Mouse (Mus musculus): ENCODE results near the gene Tnks2. TPM values are rescaled to one million over a fixed set of nuclear protein-coding genes. Genes with fewer than 3 reads are reported as not detected.

The Tnks2 gene
- polyA plus RNA-seq, 1 experiment from 2014 or later, result 25.4 TPM

DNA sequence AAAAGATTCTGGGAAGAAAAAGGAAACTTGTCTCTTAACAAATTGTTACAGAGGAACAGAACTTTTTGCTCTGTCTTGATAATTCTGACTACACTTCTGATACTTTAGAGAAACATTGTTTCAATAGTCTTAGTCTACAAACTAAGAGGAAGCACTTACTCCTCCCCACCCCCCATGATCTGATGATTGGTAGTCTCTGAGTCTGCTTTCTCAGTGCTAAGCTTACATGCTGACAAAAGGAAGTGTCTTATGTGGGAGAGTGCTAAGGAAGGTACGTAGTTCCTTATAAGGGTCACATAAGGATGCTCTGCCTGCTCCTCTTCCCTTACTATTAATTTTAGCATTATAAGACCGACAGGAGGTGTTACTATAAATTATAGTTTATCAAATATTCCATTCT lies 98.6 kb downstream of the Tnks2 start:
- ATAC-seq, result no peak
- no peak for DNase-seq (ENCODE audit: low spot score)
- Histone ChIP-seq H3K27me3 (replicated peaks; ENCODE audit: insufficient read depth, low read length) (no peaks in the 10 kb centered on the region), H3K27ac (ENCODE audit: low read length) (no peak overlapping the region), H3K36me3 (ENCODE audit: insufficient read depth, low read length) (no peaks in the 10 kb centered on the region), H3K4me2 (replicated peaks; ENCODE audit: low read depth, low read length) (no peak overlapping the region), H3K9me3 (ENCODE audit: low read length) (no peaks in the 10 kb centered on the region), H3K9ac (replicated peaks; ENCODE audit: low read depth) (no peak overlapping the region), H3K4me1 (ENCODE audit: insufficient read depth, low read depth, low read length) (peaks cover 4% of the 10 kb centered on the region; the same call in 1 of the 2 replicates), H3K4me3 (ENCODE audit: low read depth, low read length) (no peak overlapping the region)
- no peak for TF ChIP-seq EP300 (IDR thresholded peaks at IDR 0.05)
- TF ChIP-seq CTCF (IDR thresholded peaks at IDR 0.05), result no peak
- WGBS, result 82% methylated on average over 2 of the region's 2 CpGs

DNA sequence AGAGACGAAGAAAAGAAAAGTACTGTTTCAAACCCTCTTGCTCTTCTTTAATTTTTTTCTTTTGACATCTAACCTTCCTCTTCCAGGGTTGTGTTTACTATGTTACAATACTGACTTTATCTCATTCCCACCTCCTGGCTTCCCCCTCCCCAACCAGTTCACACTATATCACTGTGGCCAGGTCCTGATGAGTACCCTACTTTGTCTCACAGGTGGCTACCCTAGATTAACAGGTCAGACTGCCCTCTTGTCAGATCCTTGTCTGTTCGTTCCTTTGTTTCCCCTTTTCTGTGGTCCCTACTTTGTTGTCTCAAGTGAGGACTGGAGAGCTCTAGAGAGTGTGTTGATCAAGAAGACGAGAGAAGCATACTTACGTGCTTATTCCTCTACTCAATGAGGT lies 102.3 kb downstream of the Tnks2 start:
- Histone ChIP-seq H3K4me3 (ENCODE audit: low read depth, low read length) (no peak overlapping the region), H3K27ac (ENCODE audit: low read length) (no peak overlapping the region), H3K4me1 (ENCODE audit: insufficient read depth, low read depth, low read length) (peaks cover 2% of the 10 kb centered on the region; the same call in 1 of the 2 replicates), H3K9ac (replicated peaks; ENCODE audit: low read depth) (no peak overlapping the region), H3K27me3 (replicated peaks; ENCODE audit: insufficient read depth, low read length) (no peaks in the 10 kb centered on the region), H3K36me3 (ENCODE audit: insufficient read depth, low read length) (no peaks in the 10 kb centered on the region), H3K4me2 (replicated peaks; ENCODE audit: low read depth, low read length) (no peak overlapping the region), H3K9me3 (ENCODE audit: low read length) (no peaks in the 10 kb centered on the region)
- DNase-seq (ENCODE audit: low spot score) (no peak), ATAC-seq (no peak)
- WGBS, result 57% methylated on average over 4 of the region's 4 CpGs
- TF ChIP-seq EP300 (IDR thresholded peaks at IDR 0.05), result no peak
- no peak for TF ChIP-seq CTCF (IDR thresholded peaks at IDR 0.05)

- peak; percentile 68; the same call in 1 of the 2 replicates for ATAC-seq
- no peak overlapping the region for H3K27ac ChIP-seq (ENCODE audit: low read length)
- TF ChIP-seq EP300 (IDR thresholded peaks at IDR 0.05), result no peak
- no peak for TF ChIP-seq CTCF (IDR thresholded peaks at IDR 0.05)
- no peaks in the 10 kb centered on the region for H3K9me3 ChIP-seq (ENCODE audit: low read length)
- no peak overlapping the region for H3K9ac ChIP-seq (replicated peaks; ENCODE audit: low read depth)
- no peak overlapping the region for H3K4me2 ChIP-seq (replicated peaks; ENCODE audit: low read depth, low read length)
- peaks cover 2% of the 10 kb centered on the region; the same call in 1 of the 2 replicates for H3K4me1 ChIP-seq (ENCODE audit: insufficient read depth, low read depth, low read length)
- H3K27me3 ChIP-seq (replicated peaks; ENCODE audit: insufficient read depth, low read length), result no peaks in the 10 kb centered on the region
- DNase-seq (ENCODE audit: low spot score), result peak; percentile 47
- H3K4me3 ChIP-seq (ENCODE audit: low read depth, low read length), result no peak overlapping the region
- no peaks in the 10 kb centered on the region for H3K36me3 ChIP-seq (ENCODE audit: insufficient read depth, low read length)
Observed at GRCm38 (mm10) chr19:36938008-36938407, 104.0 kb downstream of the Tnks2 start.

DNA sequence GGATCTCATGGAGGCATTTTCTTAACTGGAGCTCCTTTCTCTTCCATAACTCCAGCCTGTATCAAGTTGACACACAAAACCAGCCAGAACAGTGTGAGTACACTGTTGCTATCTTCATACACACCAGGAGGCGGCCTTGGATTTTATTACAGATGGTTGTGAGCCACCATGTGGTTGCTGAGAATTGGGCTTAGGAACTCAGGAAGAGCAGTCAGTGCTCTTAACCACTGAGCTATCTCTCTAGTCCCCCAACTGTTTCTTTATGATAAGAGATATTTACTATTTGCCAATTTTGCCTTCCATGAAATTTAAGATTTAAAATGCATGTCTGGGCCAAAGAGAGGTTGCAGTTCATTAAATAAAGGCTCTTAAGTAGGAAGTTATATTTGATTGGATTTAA lies 106.0 kb downstream of the Tnks2 start:
- ATAC-seq, result no peak
- H3K27ac ChIP-seq (ENCODE audit: low read length), result no peak overlapping the region

More for the DNA sequence above, 106.0 kb downstream of the Tnks2 start:
- WGBS, result 96% methylated on average over 1 of the region's 1 CpGs
- no peak overlapping the region for H3K4me2 ChIP-seq (replicated peaks; ENCODE audit: low read depth, low read length)
- H3K9me3 ChIP-seq (ENCODE audit: low read length), result no peaks in the 10 kb centered on the region
- no peak overlapping the region for H3K4me3 ChIP-seq (ENCODE audit: low read depth, low read length)
- no peaks in the 10 kb centered on the region for H3K27me3 ChIP-seq (replicated peaks; ENCODE audit: insufficient read depth, low read length)
- no peaks in the 10 kb centered on the region for H3K36me3 ChIP-seq (ENCODE audit: insufficient read depth, low read length)
- no peak overlapping the region for H3K9ac ChIP-seq (replicated peaks; ENCODE audit: low read depth)
- H3K4me1 ChIP-seq (ENCODE audit: insufficient read depth, low read depth, low read length), result peaks cover 2% of the 10 kb centered on the region; the same call in 1 of the 2 replicates
- no peak for DNase-seq (ENCODE audit: low spot score)
- no peak for TF ChIP-seq CTCF (IDR thresholded peaks at IDR 0.05)
- TF ChIP-seq EP300 (IDR thresholded peaks at IDR 0.05), result no peak

Other genes with a start within 250 kb of the Tnks2 start
- 39.4 and 51.4 TPM in 2 replicates for gene Ppp1r3c, start 97.6 kb upstream of the Tnks2 start, polyA plus RNA-seq (2015; fragmentation: Nextera tagmentation; extraction: Ambion mirVana)
- gene Fgfbp3, start 85.4 kb downstream of the Tnks2 start, polyA plus RNA-seq (2015; fragmentation: Nextera tagmentation; extraction: Ambion mirVana), result 7.6 and 8.2 TPM in 2 replicates
- 6.4 and 7.2 TPM in 2 replicates for gene Btaf1, start 91.8 kb downstream of the Tnks2 start, polyA plus RNA-seq (2015; fragmentation: Nextera tagmentation; extraction: Ambion mirVana)